Mouse (Mus musculus): Measurements from ENCODE around the gene Olfr406. TPM values are rescaled to one million over a fixed set of nuclear protein-coding genes. Genes with fewer than 3 reads are reported as not detected.

Olfr406 gene
- polyA plus RNA-seq (2016; fragmentation: Nextera tagmentation; extraction: Ambion mirVana) = not detected in 2 replicates

- H3K27ac ChIP-seq = no peak within 1 kb of the TSS
- whole genome bisulfite sequencing = 61% methylated on average over 2 of the region's 2 CpGs
- no peak within 1 kb of the TSS for H3K4me2 ChIP-seq (replicated peaks)
- H3K9ac ChIP-seq = no peak within 1 kb of the TSS
- no peaks in the 10 kb centered on the region for H3K27me3 ChIP-seq
- no peak for ATAC-seq (ENCODE audit: low FRiP score)
- H3K4me3 ChIP-seq = no peak within 1 kb of the TSS
- H3K36me3 ChIP-seq = no peaks in the 10 kb centered on the region
- H3K4me1 ChIP-seq = no peaks in the 10 kb centered on the region
- H3K9me3 ChIP-seq (replicated peaks) = peaks cover 16% of the 10 kb centered on the region
These were observed at the start of gene Olfr406 for GRCm38 (mm10) chr11:74259508-74259907. Gene Olfr406 (plus strand): TSS chr11:74259808.

- no peak within 1 kb of the TSS for H3K4me3 ChIP-seq
- no peak for ATAC-seq (ENCODE audit: low FRiP score)
- H3K36me3 ChIP-seq = no peaks in the 10 kb centered on the region
- peaks cover 21% of the 10 kb centered on the region; the same call in 1 of the 2 replicates for H3K9me3 ChIP-seq (replicated peaks)
- no peaks in the 10 kb centered on the region for H3K27me3 ChIP-seq
- H3K4me2 ChIP-seq (replicated peaks) = no peak within 1 kb of the TSS
- no peak within 1 kb of the TSS for H3K27ac ChIP-seq
- no peak within 1 kb of the TSS for H3K9ac ChIP-seq
- H3K4me1 ChIP-seq = no peaks in the 10 kb centered on the region
- 80% methylated on average over 1 of the region's 1 CpGs for WGBS
These were observed 48.3 kb upstream of the Olfr406 start, which contains the start of gene Olfr43 for GRCm38 (mm10) chr11:74211279-74211678. Gene Olfr43 (minus strand): TSS chr11:74211379.

GRCm38 (mm10) chr11:74241201-74241600, 18.4 kb upstream of the Olfr406 start:
- H3K4me2 ChIP-seq (replicated peaks) = no peak overlapping the region
- no peak overlapping the region for H3K27ac ChIP-seq
- H3K4me3 ChIP-seq = no peak overlapping the region
- no peak overlapping the region for H3K9ac ChIP-seq
- H3K9me3 ChIP-seq (replicated peaks) = peaks cover 17% of the 10 kb centered on the region
- H3K27me3 ChIP-seq = no peaks in the 10 kb centered on the region
- WGBS = 89% methylated on average over 3 of the region's 3 CpGs
- H3K36me3 ChIP-seq = no peaks in the 10 kb centered on the region
- no peak for ATAC-seq (ENCODE audit: low FRiP score)
- H3K4me1 ChIP-seq = no peaks in the 10 kb centered on the region

- Histone ChIP-seq H3K4me2 (replicated peaks) (no peak within 1 kb of the TSS), H3K27me3 (no peaks in the 10 kb centered on the region), H3K9ac (no peak within 1 kb of the TSS), H3K4me1 (no peaks in the 10 kb centered on the region), H3K36me3 (no peaks in the 10 kb centered on the region), H3K27ac (no peak within 1 kb of the TSS), H3K9me3 (replicated peaks) (peaks cover 8% of the 10 kb centered on the region; the same call in 1 of the 2 replicates), H3K4me3 (no peak within 1 kb of the TSS)
- ATAC-seq (ENCODE audit: low FRiP score) = no peak
- 65% methylated on average over 2 of the region's 2 CpGs for WGBS
These were observed 23.8 kb downstream of the Olfr406 start, which contains the start of gene Olfr59 for GRCm38 (mm10) chr11:74283436-74283835. Gene Olfr59 (plus strand): TSS chr11:74283736.

- H3K4me3 ChIP-seq = no peak overlapping the region
- H3K27me3 ChIP-seq = no peaks in the 10 kb centered on the region
- ATAC-seq (ENCODE audit: low FRiP score) = no peak
- no peak overlapping the region for H3K4me2 ChIP-seq (replicated peaks)
- 77% methylated on average over 2 of the region's 2 CpGs for WGBS
- H3K4me1 ChIP-seq = no peaks in the 10 kb centered on the region
- no peak overlapping the region for H3K27ac ChIP-seq
- no peaks in the 10 kb centered on the region for H3K36me3 ChIP-seq
- H3K9ac ChIP-seq = no peak overlapping the region
- no peaks in the 10 kb centered on the region; the same call in 1 of the 2 replicates for H3K9me3 ChIP-seq (replicated peaks)
These were observed 27.6 kb downstream of the Olfr406 start for GRCm38 (mm10) chr11:74287256-74287655.

Other genes starting within 250 kb of the Olfr406 start
- gene Olfr139, start 203.3 kb upstream of the Olfr406 start, polyA plus RNA-seq (2016; fragmentation: Nextera tagmentation; extraction: Ambion mirVana) = not detected in 2 replicates
- gene Olfr399, start 203.2 kb upstream of the Olfr406 start, polyA plus RNA-seq (2016; fragmentation: Nextera tagmentation; extraction: Ambion mirVana) = not detected in 2 replicates
- not detected in 2 replicates for gene Zfp616, start 189.9 kb upstream of the Olfr406 start, polyA plus RNA-seq (2016; fragmentation: Nextera tagmentation; extraction: Ambion mirVana)
- not detected in 2 replicates for gene Olfr401, start 146.1 kb upstream of the Olfr406 start, polyA plus RNA-seq (2016; fragmentation: Nextera tagmentation; extraction: Ambion mirVana)
- not detected in 2 replicates for gene Olfr402, start 106.3 kb upstream of the Olfr406 start, polyA plus RNA-seq (2016; fragmentation: Nextera tagmentation; extraction: Ambion mirVana)
- gene Olfr403, start 73.6 kb upstream of the Olfr406 start, polyA plus RNA-seq (2016; fragmentation: Nextera tagmentation; extraction: Ambion mirVana) = not detected in 2 replicates
- gene Olfr43, start 48.4 kb upstream of the Olfr406 start, polyA plus RNA-seq (2016; fragmentation: Nextera tagmentation; extraction: Ambion mirVana) = not detected in 2 replicates
- gene Olfr59, start 23.9 kb downstream of the Olfr406 start, polyA plus RNA-seq (2016; fragmentation: Nextera tagmentation; extraction: Ambion mirVana) = not detected in 2 replicates
- gene Olfr410, start 78.2 kb downstream of the Olfr406 start, polyA plus RNA-seq (2016; fragmentation: Nextera tagmentation; extraction: Ambion mirVana) = not detected in 2 replicates
- gene Olfr411, start 92.8 kb downstream of the Olfr406 start, polyA plus RNA-seq (2016; fragmentation: Nextera tagmentation; extraction: Ambion mirVana) = not detected in 2 replicates
- not detected in 2 replicates for gene Olfr412, start 102.3 kb downstream of the Olfr406 start, polyA plus RNA-seq (2016; fragmentation: Nextera tagmentation; extraction: Ambion mirVana)

All from hindbrain, embryonic 12.5 days (tissue).